Mouse (Mus musculus): ENCODE data around the gene Serpina12. TPM values are rescaled to one million over a fixed set of nuclear protein-coding genes. Genes with fewer than 3 reads are reported as not detected.

The Serpina12 gene
- total RNA-seq (2012; rRNA removed) (0.04 TPM in 1 of 2 replicates, not detected in the other), polyA plus RNA-seq (2012; ENCODE audit: insufficient read depth in 1 of 2, insufficient read length in 2 of 2, low read depth in 1 of 2, low replicate concordance in 2 of 2, missing spikeins in 1 of 2) (not detected)

DNA sequence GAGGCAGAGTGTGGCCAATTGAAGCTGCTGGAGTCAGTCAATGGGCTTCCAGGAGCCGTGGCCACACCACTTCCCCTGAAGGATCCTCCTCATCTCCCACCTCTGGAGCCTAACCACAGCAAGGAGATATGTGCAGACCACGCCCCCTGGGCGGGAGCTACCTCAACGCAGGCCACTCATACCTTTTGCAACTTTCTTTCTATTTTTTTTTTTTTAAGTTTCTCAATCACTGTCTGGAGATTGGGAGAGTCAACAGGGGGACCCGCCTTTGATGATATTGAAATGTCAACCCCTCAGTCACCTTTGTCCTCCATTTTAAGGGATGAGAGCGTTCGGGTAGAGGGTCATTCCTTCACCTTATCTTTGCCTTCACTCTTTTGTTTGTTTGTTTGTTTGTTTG lies at the start of gene Serpina12:
Gene Serpina12, minus strand, starts transcription at position 101 of the 400 bp plus-strand sequence.
- Histone ChIP-seq H3K4me1 (ENCODE audit: control insufficient read depth in 1 of 2, insufficient read depth in 2 of 2, low read length in 2 of 2) (no peaks in the 10 kb centered on the region), H3K36me3 (ENCODE audit: control insufficient read depth in 1 of 2, insufficient read depth in 2 of 2, low read length in 2 of 2) (no peaks in the 10 kb centered on the region), H3K27ac (ENCODE audit: control insufficient read depth, low read depth, low read length) (no peak within 1 kb of the TSS), H3K9ac (ENCODE audit: control insufficient read depth, low read depth, low read length, poor library complexity, severe bottlenecking) (no peak within 1 kb of the TSS), H3K4me3 (ENCODE audit: control insufficient read depth in 1 of 2, insufficient read depth in 1 of 2, low read depth in 2 of 2, low read length in 2 of 2) (no peak within 1 kb of the TSS), H3K9me3 (replicated peaks; ENCODE audit: insufficient read depth, low read length) (no peaks in the 10 kb centered on the region), H3K79me2 (ENCODE audit: control insufficient read depth, insufficient read depth, low read length, poor library complexity) (no peaks in the 10 kb centered on the region), H3K27me3 (ENCODE audit: control insufficient read depth in 1 of 2, insufficient read depth in 2 of 2, low read length in 2 of 2) (no peaks in the 10 kb centered on the region)
- no peak for TF ChIP-seq CHD1 (IDR thresholded peaks at IDR 0.05; ENCODE audit: low read depth, low read length)
- no peak for TF ChIP-seq POLR2AphosphoS2 (IDR thresholded peaks at IDR 0.05; ENCODE audit: low read length)
- no peak for TF ChIP-seq MYB (IDR thresholded peaks at IDR 0.05; ENCODE audit: low read depth, low read length)
- TF ChIP-seq ZKSCAN1 (IDR thresholded peaks at IDR 0.05; ENCODE audit: low read depth, low read length): no peak
- TF ChIP-seq TBP (IDR thresholded peaks at IDR 0.05; ENCODE audit: low read depth, low read length): no peak
- no peak for TF ChIP-seq ZC3H11A (IDR thresholded peaks at IDR 0.05; ENCODE audit: low read depth, low read length)
- DNase-seq (ENCODE audit: low read depth, low spot score): no peak

DNA sequence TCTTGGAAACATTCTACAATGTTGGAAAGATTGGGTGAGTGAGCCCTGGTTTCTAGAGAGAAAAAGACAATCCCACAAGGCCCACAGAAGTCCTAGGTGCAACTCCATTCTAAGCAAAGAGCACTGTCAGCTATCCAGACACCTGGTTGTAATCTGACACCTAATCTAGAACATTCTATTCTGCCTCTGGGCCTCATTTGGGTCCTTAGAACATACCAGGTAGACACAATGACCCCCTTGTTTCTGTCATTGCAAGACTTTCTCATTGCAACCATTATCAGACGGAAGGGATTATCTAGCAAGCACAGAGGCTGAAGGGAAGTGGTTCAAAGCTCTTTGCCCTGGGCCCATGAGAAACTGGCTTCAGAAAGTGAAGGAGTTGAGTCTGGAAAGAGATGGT lies 47.1 kb upstream of the Serpina12 start:
- H3K27ac ChIP-seq (ENCODE audit: control insufficient read depth, low read depth, low read length): no peak overlapping the region
- no peak overlapping the region for H3K9ac ChIP-seq (ENCODE audit: control insufficient read depth, low read depth, low read length, poor library complexity, severe bottlenecking)
- no peak overlapping the region for H3K4me3 ChIP-seq (ENCODE audit: control insufficient read depth in 1 of 2, insufficient read depth in 1 of 2, low read depth in 2 of 2, low read length in 2 of 2)
- H3K4me1 ChIP-seq (ENCODE audit: control insufficient read depth in 1 of 2, insufficient read depth in 2 of 2, low read length in 2 of 2): no peaks in the 10 kb centered on the region
- TF ChIP-seq UBTF (IDR thresholded peaks at IDR 0.05; ENCODE audit: borderline replicate concordance, insufficient read depth, low read depth, low read length) (no peak), ETS1 (IDR thresholded peaks at IDR 0.05; ENCODE audit: low read depth, low read length) (no peak), USF2 (IDR thresholded peaks at IDR 0.05; ENCODE audit: borderline replicate concordance in 1 of 2, insufficient read depth in 1 of 2, low read depth in 1 of 2, low read length in 2 of 2) (no peak), JUND (IDR thresholded peaks at IDR 0.05; ENCODE audit: low read depth, low read length) (no peak), MAFK (IDR thresholded peaks at IDR 0.05; ENCODE audit: borderline replicate concordance, low read depth, low read length) (no peak), GABPA (IDR thresholded peaks at IDR 0.05; ENCODE audit: low read depth, low read length) (no peak), POLR2AphosphoS5 (IDR thresholded peaks at IDR 0.05; ENCODE audit: borderline replicate concordance, low read depth, low read length) (no peak), KAT2A (conservative IDR thresholded peaks at IDR 0.05; ENCODE audit: low read depth, low read length) (no peak), MEF2A (IDR thresholded peaks at IDR 0.05; ENCODE audit: extremely low read depth, insufficient replicate concordance, low read depth, low read length, poor library complexity, severe bottlenecking) (no peak), ZKSCAN1 (IDR thresholded peaks at IDR 0.05; ENCODE audit: low read depth, low read length) (no peak), RCOR1 (IDR thresholded peaks at IDR 0.05; ENCODE audit: low read depth, low read length) (no peak), TBP (IDR thresholded peaks at IDR 0.05; ENCODE audit: low read depth, low read length) (no peak), MAZ (IDR thresholded peaks at IDR 0.05; ENCODE audit: low read depth, low read length) (no peak), MXI1 (IDR thresholded peaks at IDR 0.05; ENCODE audit: low read depth, low read length) (no peak), ELF1 (IDR thresholded peaks at IDR 0.05; ENCODE audit: low read depth, low read length) (no peak), ZNF384 (IDR thresholded peaks at IDR 0.05; ENCODE audit: low read depth, low read length) (no peak)
- H3K27me3 ChIP-seq (ENCODE audit: control insufficient read depth in 1 of 2, insufficient read depth in 2 of 2, low read length in 2 of 2): no peaks in the 10 kb centered on the region
- H3K9me3 ChIP-seq (replicated peaks; ENCODE audit: insufficient read depth, low read length): no peaks in the 10 kb centered on the region
- DNase-seq (ENCODE audit: low read depth, low spot score): no peak
- no peaks in the 10 kb centered on the region for H3K79me2 ChIP-seq (ENCODE audit: control insufficient read depth, insufficient read depth, low read length, poor library complexity)
- H3K36me3 ChIP-seq (ENCODE audit: control insufficient read depth in 1 of 2, insufficient read depth in 2 of 2, low read length in 2 of 2): no peaks in the 10 kb centered on the region
